In genomic region chr5:88564501-88565147, GRCm38 (mm10) we compare ENCODE assay signal across 8 mouse cellular contexts. TPM values are rescaled to one million over a fixed set of nuclear protein-coding genes. Genes with fewer than 3 reads are reported as not detected.
A peak's percentile ranks its signal among the peaks of the same experiment; 100 is the strongest.
DNase-seq lines count a peak whose midpoint lies in the region; ATAC-seq and TF ChIP-seq lines count a peak whose summit lies in the region.

Gene Rufy3, plus strand, starts transcription at chr5:88565040.

- DNase-seq in liver, embryonic 11.5 days (ENCODE audit: low spot score) = peak; percentile 84
- peak; percentile 82 for DNase-seq in splenic B cell, adult 2 months (ENCODE audit: low read depth, low spot score)

- no peaks in the 10 kb centered on the region for H3K4me1 ChIP-seq in bone marrow, adult 2 months (ENCODE audit: control insufficient read depth, insufficient read depth, low read length)
- no peaks in the 10 kb centered on the region; the same call in 1 of the 2 replicates for H3K4me1 ChIP-seq in embryonic fibroblast, embryonic 13.5 days (ENCODE audit: control insufficient read depth, insufficient read depth, low read length)
- H3K4me1 ChIP-seq in heart, embryonic 11.5 days (ENCODE audit: control insufficient read depth, insufficient read depth, low read length) = peaks cover 4% of the 10 kb centered on the region; the same call in 1 of the 2 replicates
- H3K4me1 ChIP-seq in kidney, embryonic 15.5 days = peaks cover 22% of the 10 kb centered on the region
- peaks cover 4% of the 10 kb centered on the region; the same call in 1 of the 2 replicates for H3K4me1 ChIP-seq in liver, embryonic 11.5 days (replicated peaks; ENCODE audit: control insufficient read depth, insufficient read depth, low read length)

- peak; percentile 56; the same call in 1 of the 2 replicates for TF ChIP-seq POLR2A in bone marrow, adult 2 months (IDR thresholded peaks at IDR 0.05; ENCODE audit: borderline replicate concordance, control insufficient read depth, low read depth, low read length)
- peak; percentile 73 for TF ChIP-seq POLR2A in embryonic fibroblast, embryonic 13.5 days (IDR thresholded peaks at IDR 0.05; ENCODE audit: low read depth, low read length)

- peak within 1 kb of the TSS; percentile 93 for H3K9ac ChIP-seq in heart, embryonic 11.5 days (ENCODE audit: low read depth, low read length)
- peak within 1 kb of the TSS; percentile 84 for H3K9ac ChIP-seq in kidney, embryonic 15.5 days
- peak within 1 kb of the TSS; percentile 78 for H3K9ac ChIP-seq in liver, embryonic 11.5 days (ENCODE audit: low read depth, low read length)

- peaks cover 16% of the 10 kb centered on the region for H3K79me3 ChIP-seq in C2C12 (ENCODE audit: low read depth)

- H3K27ac ChIP-seq in bone marrow, adult 2 months (ENCODE audit: control insufficient read depth, insufficient read depth, low read depth, low read length, poor library complexity) = peak within 1 kb of the TSS; percentile 83
- H3K27ac ChIP-seq in embryonic fibroblast, embryonic 13.5 days (ENCODE audit: insufficient read depth, low read length) = peak within 1 kb of the TSS; percentile 72
- peak within 1 kb of the TSS; percentile 93 for H3K27ac ChIP-seq in heart, embryonic 11.5 days (ENCODE audit: low read depth, low read length)
- peak within 1 kb of the TSS; percentile 93 for H3K27ac ChIP-seq in kidney, embryonic 15.5 days
- H3K27ac ChIP-seq in liver, embryonic 11.5 days (ENCODE audit: low read depth, low read length) = peak within 1 kb of the TSS; percentile 85

- no peaks in the 10 kb centered on the region for H3K9me3 ChIP-seq in heart, embryonic 11.5 days (replicated peaks; ENCODE audit: control insufficient read depth, low read length)
- no peaks in the 10 kb centered on the region for H3K9me3 ChIP-seq in kidney, embryonic 15.5 days (replicated peaks)
- no peaks in the 10 kb centered on the region for H3K9me3 ChIP-seq in liver, embryonic 11.5 days (ENCODE audit: control insufficient read depth, low read length)

- H3ac ChIP-seq in C2C12 (ENCODE audit: control insufficient read depth, insufficient read length, low read depth) = peak within 1 kb of the TSS; percentile 86

- peak within 1 kb of the TSS; percentile 73 for H3K4me2 ChIP-seq in heart, embryonic 11.5 days
- peak within 1 kb of the TSS; percentile 75 for H3K4me2 ChIP-seq in kidney, embryonic 15.5 days
- H3K4me2 ChIP-seq in liver, embryonic 11.5 days = peak within 1 kb of the TSS; percentile 87

- no peaks in the 10 kb centered on the region for H3K27me3 ChIP-seq in C2C12 (ENCODE audit: control insufficient read depth, insufficient read depth, insufficient read length)
- no peaks in the 10 kb centered on the region for H3K27me3 ChIP-seq in heart, embryonic 11.5 days (ENCODE audit: control insufficient read depth, insufficient read depth, low read length)
- H3K27me3 ChIP-seq in kidney, embryonic 15.5 days = no peaks in the 10 kb centered on the region
- no peaks in the 10 kb centered on the region for H3K27me3 ChIP-seq in liver, embryonic 11.5 days (replicated peaks; ENCODE audit: control insufficient read depth, insufficient read depth, low read length)
- H3K27me3 ChIP-seq in splenic B cell, adult 2 months (ENCODE audit: control insufficient read depth, insufficient read depth, low read length, poor library complexity, severe bottlenecking) = no peaks in the 10 kb centered on the region

- peaks cover 36% of the 10 kb centered on the region for H3K79me2 ChIP-seq in C2C12 (ENCODE audit: control insufficient read depth, insufficient read depth)

- WGBS in bone marrow, adult 2 months = under 1% methylated on average over 66 of the region's 71 CpGs
- WGBS in heart, embryonic 11.5 days (ENCODE audit: insufficient replicate concordance) = 0% methylated on average over 59 of the region's 71 CpGs
- under 1% methylated on average over 69 of the region's 71 CpGs for WGBS in kidney, embryonic 15.5 days
- under 1% methylated on average over 69 of the region's 71 CpGs for WGBS in liver, embryonic 11.5 days

- H3K36me3 ChIP-seq in C2C12 (ENCODE audit: control insufficient read depth, insufficient read depth) = peaks cover 3% of the 10 kb centered on the region
- no peaks in the 10 kb centered on the region for H3K36me3 ChIP-seq in heart, embryonic 11.5 days (ENCODE audit: control insufficient read depth, insufficient read depth, low read length)
- H3K36me3 ChIP-seq in kidney, embryonic 15.5 days = no peaks in the 10 kb centered on the region
- no peaks in the 10 kb centered on the region for H3K36me3 ChIP-seq in liver, embryonic 11.5 days (ENCODE audit: control insufficient read depth, insufficient read depth, low read length)
- H3K36me3 ChIP-seq in splenic B cell, adult 2 months (ENCODE audit: control insufficient read depth, insufficient read depth, low read length, poor library complexity, severe bottlenecking) = no peaks in the 10 kb centered on the region

- peak within 1 kb of the TSS; percentile 66 for H3K4me3 ChIP-seq in C2C12 (ENCODE audit: insufficient read depth, poor library complexity, severe bottlenecking)
- peak within 1 kb of the TSS; percentile 80 for H3K4me3 ChIP-seq in bone marrow, adult 2 months (replicated peaks; ENCODE audit: control insufficient read depth, low read depth, low read length)
- H3K4me3 ChIP-seq in embryonic fibroblast, embryonic 13.5 days (ENCODE audit: insufficient read depth, low read length) = peak within 1 kb of the TSS; percentile 79
- peak within 1 kb of the TSS; percentile 93 for H3K4me3 ChIP-seq in heart, embryonic 11.5 days (ENCODE audit: low read depth, low read length)
- peak within 1 kb of the TSS; percentile 93 for H3K4me3 ChIP-seq in kidney, embryonic 15.5 days (replicated peaks)
- H3K4me3 ChIP-seq in liver, embryonic 11.5 days (ENCODE audit: low read depth, low read length) = peak within 1 kb of the TSS; percentile 90

- peak; percentile 94 for ATAC-seq in heart, embryonic 11.5 days (replicated peaks; ENCODE audit: insufficient number of reproducible peaks, low FRiP score, low TSS enrichment)
- peak; percentile 94 for ATAC-seq in kidney, embryonic 15.5 days (replicated peaks; ENCODE audit: low FRiP score)
- ATAC-seq in liver, embryonic 11.5 days (replicated peaks; ENCODE audit: low FRiP score) = peak; percentile 85
- ATAC-seq in monocyte, adult 5-6 weeks (replicated peaks; ENCODE audit: insufficient number of reproducible peaks, low FRiP score, low TSS enrichment, poor library complexity, severe bottlenecking) = peak; percentile 64

- peak; percentile 95 for TF ChIP-seq CTCF in C2C12 (IDR thresholded peaks at IDR 0.05; ENCODE audit: control insufficient read depth, insufficient read depth, insufficient read length)
- TF ChIP-seq CTCF in bone marrow, adult 2 months (IDR thresholded peaks at IDR 0.05; ENCODE audit: control insufficient read depth, insufficient read depth, low read length) = peak; percentile 51; the same call in 1 of the 2 replicates
- TF ChIP-seq CTCF in embryonic fibroblast, embryonic 13.5 days (IDR thresholded peaks at IDR 0.05; ENCODE audit: borderline replicate concordance, insufficient read depth, low read length) = no peak

TF ChIP-seq in C2C12, 6 proteins besides CTCF, POLR2A, EP300 and RAD21:
- TF ChIP-seq USF1 (IDR thresholded peaks at IDR 0.05; ENCODE audit: low read depth) (no peak), FOSL1 (IDR thresholded peaks at IDR 0.05; ENCODE audit: insufficient read depth, low read length, poor library complexity, severe bottlenecking) (no peak), MAX (IDR thresholded peaks at IDR 0.05) (no peak), MYOG (IDR thresholded peaks at IDR 0.05; ENCODE audit: control insufficient read depth, extremely low read depth, insufficient read length) (no peak), CEBPB (IDR thresholded peaks at IDR 0.05; ENCODE audit: low read depth) (no peak), MYOD1 (IDR thresholded peaks at IDR 0.05; ENCODE audit: control insufficient read depth, insufficient read length, low read depth) (no peak)
TF ChIP-seq in C2C12: peak in this region for 0.

RNA-seq across cellular contexts. Expression of gene Rufy3, which starts in this region (rescaled TPM):
- polyA plus RNA-seq in C2C12 (2012; fragmentation: generic; extraction: Trizol) = 3.5 TPM
- polyA plus RNA-seq in bone marrow, adult 2 months (2011; ENCODE audit: insufficient read depth, insufficient read length, low replicate concordance, missing spikeins) = 4.8 and 6.1 TPM in 2 replicates
- 9.4 and 11.3 TPM in 2 replicates for polyA plus RNA-seq in embryonic fibroblast, embryonic 13.5 days (2011; ENCODE audit: insufficient read length, low read depth, missing spikeins)
- 13.0 and 15.0 TPM in 2 replicates for polyA plus RNA-seq in heart, embryonic 11.5 days (2014; fragmentation: Nextera tagmentation; extraction: Ambion mirVana)
- polyA plus RNA-seq in kidney, embryonic 15.5 days (2015; fragmentation: Nextera tagmentation; extraction: Ambion mirVana) = 17.7 and 19.3 TPM in 2 replicates
- 9.1 and 10.7 TPM in 2 replicates for polyA plus RNA-seq in liver, embryonic 11.5 days (2014; fragmentation: Nextera tagmentation; extraction: Ambion mirVana)
- total RNA-seq in monocyte, adult 5-6 weeks (2017) = 27.2 to 35.3 TPM (median 32.9 TPM) in 3 replicates

Comparison
In these comparisons a context has a peak if more than half of its experiments do, and no peak if none do; other contexts are left out.
1. Peak in every context shown above with its lines: DNase-seq, ATAC-seq, H3K4me3 ChIP-seq and H3K27ac ChIP-seq.